Mouse (Mus musculus) megakaryocyte progenitor cell, adult 5-6 weeks (primary cell): ENCODE results near the gene Supt5. TPM values are rescaled to one million over a fixed set of nuclear protein-coding genes. Genes with fewer than 3 reads are reported as not detected.

Experiments used
- ATAC-seq: replicated peaks from 2 replicates; pipeline ENCODE4 v1.8.0; 2016; ENCODE audit warnings: mild to moderate bottlenecking, moderate TSS enrichment, inconsistent platforms; ENCODE audit not compliant: poor library complexity
- total RNA-seq, 2 experiments: library from RNA; stranded (forward) in 1 of 2; stranded (reverse) in 1 of 2; fragments of 157-497, 149-512 nt in 1 of 2; fragments of 200-1000 nt in 1 of 2; gene quantifications; 2 replicates each; pipeline versions ENCODE4 v1.2.3 to v1.2.4; 2015 to 2017

The Supt5 gene
- total RNA-seq, 2 experiments from 2014 or later = 44.5 to 64.6 TPM

GRCm38 (mm10) chr7:28375176-28375921 is 36.8 kb upstream of the Supt5 start:
- ATAC-seq = peak; percentile 47

DNA sequence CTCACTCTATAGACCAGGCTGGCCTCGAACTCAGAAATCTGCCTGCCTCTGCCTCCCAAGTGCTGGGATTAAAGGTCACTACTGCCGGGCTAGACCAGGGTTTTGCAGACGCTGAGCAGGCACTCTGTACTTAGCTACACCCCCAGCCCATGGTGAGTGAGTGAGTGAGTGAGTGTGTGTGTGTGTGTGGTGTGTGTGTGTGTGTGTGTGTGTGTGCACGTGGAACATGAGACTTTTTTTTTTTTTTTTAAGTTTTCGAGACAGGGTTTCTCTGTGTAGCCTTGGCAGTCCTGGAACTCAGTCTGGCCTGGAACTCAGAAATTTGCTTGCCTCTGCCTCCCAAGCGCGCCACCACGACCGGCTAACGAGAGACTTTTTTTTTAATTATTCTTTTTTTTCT is 36.1 kb upstream of the Supt5 start:
- ATAC-seq = no peak

DNA sequence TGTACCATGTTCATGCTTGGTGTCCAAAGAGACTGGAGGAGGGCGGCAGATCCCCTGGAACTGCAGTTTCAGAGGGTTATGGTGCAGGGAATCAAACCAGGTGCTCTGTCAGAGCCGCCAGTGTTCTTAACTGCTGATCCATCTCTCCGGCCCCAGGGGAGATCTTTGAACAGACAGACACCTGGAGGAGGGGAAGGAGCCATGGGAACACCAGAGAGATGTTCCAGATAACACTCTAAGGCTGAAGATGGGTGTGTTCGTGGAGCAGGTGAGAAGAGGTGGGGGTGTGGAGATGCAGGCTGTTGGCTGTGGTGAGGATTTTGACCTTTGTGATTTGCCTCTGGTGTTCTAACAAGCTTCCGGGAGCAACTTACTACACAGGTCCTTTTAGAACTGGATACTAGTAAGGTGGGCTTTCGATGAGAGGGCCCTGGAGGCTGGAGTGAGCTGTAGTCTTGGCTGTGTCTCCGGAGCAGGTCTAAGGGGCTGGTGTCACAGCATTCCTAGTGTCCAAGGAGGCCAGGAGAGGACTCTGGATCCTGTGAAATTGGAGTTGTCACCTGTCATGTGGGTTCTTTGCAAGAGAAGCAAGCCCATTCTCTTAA is 35.4 kb upstream of the Supt5 start:
- no peak for ATAC-seq

DNA sequence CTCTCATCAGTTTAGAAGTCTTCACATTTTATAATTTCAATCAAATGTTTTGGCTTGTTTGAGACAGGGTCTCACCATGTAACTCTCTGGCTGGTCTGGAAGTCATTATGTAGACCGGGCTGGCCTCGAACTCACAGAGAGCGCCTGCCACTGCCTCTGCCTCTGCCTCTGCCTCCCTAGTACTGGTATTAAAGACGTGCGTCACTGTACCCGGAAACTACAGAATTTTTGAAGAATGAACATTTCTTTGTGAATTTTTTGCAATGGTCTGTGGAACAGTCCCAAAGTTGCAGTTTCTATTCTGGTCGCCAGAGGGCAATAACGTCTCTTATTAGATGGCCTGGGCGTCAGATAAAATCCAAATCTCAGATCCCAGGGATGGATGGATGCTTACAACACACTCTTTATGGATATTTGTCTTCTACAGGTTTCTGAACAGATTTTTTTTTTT is 34.6 kb upstream of the Supt5 start:
- peak; percentile 21 for ATAC-seq

DNA sequence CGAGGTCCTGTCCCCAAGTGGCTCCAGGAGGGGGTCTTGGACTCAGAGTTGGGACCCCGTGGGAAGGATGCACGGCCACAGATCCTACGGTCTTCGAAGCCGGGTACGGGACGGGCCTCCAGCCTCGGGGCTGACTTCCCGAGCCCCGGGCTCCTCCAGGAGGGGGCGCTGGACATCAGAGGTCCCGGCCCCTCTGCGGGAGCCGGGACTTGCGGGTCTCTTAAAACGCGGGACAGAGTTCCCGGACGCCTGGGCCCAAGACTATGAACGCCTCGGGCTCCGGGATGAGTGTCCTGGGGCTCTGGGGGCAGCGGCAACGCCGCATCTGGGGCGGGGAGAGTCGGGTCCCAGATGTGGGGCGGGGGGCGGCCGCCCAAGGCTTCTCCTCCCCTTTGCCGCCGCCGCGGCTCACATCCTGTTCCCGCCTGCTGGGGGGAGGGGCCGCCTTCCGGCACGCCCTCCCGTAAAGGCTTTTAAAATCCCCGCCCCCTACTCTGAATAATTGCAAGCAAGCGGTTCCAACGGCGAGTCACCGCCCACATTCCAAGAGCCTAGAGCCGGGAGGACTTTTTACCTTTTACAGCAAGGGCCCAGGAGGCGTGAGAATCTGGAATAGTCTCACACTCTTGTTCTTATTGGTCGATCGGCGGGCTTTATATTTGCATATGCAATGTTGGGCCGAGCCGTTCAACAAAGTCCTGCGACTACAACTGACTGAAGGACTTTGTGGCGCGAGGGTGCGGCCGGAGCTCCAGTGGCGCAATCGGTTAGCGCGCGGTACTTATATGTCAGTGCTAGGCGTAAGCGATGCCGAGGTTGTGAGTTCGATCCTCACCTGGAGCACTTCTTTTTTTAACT is 33.9 kb upstream of the Supt5 start, which contains the start of gene Plekhg2:
Gene Plekhg2 (minus strand): TSS at position 349 of the 858 bp plus-strand sequence.
- peak; percentile 67 for ATAC-seq

- ATAC-seq = no peak
Observed at GRCm38 (mm10) chr7:28371514-28371989, 33.0 kb upstream of the Supt5 start.

- ATAC-seq = no peak
Observed at GRCm38 (mm10) chr7:28370977-28371513, 32.5 kb upstream of the Supt5 start.

DNA sequence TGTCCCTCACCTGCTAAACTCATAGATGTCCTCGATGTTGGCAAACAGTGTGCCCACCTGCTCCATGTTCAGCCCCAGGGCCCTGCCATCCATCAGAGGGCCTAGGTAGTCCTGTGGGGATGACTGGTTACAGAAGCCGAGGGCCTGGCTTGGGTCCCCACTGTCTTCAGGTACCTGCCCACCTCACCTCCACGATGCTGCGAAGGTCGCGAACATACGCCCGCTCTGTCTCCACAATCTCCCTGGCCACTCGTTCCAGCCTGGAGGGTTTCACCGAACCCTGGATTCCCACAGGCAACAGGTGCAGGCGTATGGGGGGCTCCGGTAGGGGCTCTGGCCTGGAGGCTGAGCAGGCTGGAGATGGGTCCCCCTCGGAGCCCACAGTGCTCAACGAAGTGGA is 31.5 kb upstream of the Supt5 start:
- ATAC-seq = no peak

DNA sequence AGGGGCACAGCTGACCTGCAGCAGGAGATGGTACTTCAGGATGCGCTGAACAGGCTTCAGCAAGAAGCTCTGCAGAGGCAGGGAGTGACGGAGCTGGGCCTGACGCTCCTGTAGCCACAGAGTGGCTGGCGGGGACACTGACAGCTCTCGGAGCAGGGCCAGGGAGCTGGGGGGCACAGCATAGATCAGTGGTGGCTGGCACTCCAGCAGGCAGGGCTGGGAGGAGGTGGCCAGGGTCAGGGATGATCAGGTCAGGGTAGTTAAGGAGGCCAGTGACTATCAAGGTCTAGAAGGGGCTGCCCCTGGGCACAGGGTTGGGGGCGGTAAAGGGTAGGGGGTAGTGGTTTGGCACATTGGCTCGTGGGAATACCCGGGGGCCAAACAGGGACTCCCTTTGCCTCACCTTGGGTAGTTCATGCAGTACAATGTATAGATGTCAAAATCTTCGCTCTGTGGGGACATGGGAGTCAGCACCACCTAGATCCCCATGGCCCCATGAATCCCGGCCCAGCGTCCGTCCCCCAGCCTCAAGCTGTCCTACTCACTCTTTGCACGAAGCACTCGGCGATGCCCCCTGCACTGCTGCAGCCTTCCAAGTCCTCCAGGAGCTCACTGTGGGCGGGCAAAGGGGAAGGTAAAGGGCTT is 29.9 kb upstream of the Supt5 start:
- ATAC-seq = no peak

- no peak for ATAC-seq
Observed at GRCm38 (mm10) chr7:28367663-28368275, 29.2 kb upstream of the Supt5 start.

- no peak for ATAC-seq
Observed at GRCm38 (mm10) chr7:28362441-28363060, 24.0 kb upstream of the Supt5 start.

DNA sequence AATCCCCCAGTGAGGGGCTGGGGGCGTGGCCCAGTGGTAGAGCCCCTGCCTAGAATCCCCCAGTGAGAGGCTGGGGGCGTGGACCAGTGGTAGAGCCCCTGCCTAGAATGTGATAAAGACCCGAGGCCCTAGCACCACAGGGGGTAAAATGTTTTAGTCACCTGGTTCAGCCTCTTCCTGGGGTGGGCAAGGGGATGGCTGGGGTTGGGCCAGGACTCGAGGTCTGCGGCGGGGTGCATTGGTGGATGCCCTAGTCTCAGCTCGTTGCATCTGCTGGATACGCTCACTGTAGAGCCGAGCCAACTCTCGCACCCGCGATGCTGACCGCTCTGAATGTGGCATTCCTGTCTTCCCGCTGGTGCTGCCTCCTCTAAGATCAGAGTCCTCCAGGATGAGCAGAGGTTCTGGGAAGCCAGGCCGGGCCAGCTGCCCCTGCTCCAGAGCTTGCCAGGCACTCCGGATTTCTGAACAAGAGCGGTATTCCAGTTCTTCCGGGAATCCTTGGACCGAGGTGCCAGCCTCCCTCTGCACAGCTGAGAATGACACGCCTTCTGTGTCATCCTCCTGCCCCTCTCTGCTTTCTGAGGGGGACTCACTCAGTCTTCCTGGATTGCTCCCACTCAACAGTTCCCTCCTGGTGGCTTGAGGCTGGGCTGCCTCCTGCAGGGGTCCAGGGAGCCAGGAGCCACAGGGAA is 23.2 kb upstream of the Supt5 start:
- ATAC-seq = no peak

DNA sequence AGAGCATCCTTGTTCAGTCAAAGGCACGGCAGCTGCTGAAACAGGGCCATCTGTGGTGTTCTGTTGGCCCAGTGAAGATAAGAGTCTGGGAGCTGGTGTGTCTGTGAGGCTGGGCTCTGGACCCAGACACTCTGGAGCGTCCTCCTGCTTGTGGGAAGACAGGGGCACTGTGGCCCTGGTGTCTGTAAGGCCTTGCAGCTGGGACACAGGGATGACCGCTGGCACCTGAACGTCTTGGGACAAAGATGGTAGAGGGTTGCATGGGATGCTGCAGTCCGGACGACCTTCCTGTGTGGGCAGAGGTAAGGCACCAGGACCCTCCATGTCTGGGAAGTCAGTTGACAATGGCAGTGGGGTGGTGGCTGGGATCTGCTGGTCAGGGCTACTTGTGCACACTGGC is 21.7 kb upstream of the Supt5 start:
- no peak for ATAC-seq

GRCm38 (mm10) chr7:28359854-28360253 is 21.3 kb upstream of the Supt5 start:
- no peak for ATAC-seq

GRCm38 (mm10) chr7:28358431-28358830 is 19.9 kb upstream of the Supt5 start:
- ATAC-seq = no peak

DNA sequence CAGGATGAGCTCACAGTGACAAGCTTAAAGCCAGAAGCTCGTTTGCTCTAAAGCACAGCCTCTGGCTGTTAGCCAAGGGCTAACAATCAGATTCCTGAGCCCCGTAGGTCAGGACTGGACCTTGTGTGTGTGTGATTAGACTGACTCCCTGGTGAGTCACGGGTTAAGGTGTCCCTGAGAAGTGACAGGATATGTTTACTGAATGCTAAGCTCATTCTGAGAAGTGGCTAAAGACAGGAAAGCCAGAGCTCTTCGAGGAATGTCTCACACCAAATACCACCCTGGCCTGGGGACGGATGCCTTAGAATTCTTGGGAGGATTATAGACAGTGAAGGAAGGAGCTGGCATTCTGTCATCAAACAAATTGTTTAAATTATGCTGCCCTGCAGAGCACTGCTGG is 19.4 kb upstream of the Supt5 start:
- ATAC-seq = no peak

DNA sequence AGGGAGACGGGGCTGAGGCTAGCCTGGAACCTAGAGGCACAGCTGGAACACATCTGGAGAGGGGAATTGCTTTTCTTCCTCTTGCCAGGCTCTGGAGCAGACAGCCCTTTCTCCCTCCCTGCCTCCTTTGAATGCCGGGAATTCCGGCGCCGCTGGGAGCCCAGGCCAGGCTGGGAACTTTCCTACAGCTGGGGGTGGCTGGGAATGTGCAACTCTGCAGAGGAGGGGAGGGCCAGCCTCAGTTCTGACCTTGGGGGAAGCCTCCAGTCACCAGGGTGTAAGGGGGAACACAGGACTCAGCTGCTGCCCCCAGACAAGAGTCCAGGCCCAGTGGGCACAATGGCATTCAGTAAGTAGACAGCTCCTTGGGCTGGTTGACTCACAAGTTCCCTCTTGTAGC is 18.4 kb upstream of the Supt5 start:
- no peak for ATAC-seq

- ATAC-seq = no peak
Observed at GRCm38 (mm10) chr7:28355221-28355620, 16.7 kb upstream of the Supt5 start.

DNA sequence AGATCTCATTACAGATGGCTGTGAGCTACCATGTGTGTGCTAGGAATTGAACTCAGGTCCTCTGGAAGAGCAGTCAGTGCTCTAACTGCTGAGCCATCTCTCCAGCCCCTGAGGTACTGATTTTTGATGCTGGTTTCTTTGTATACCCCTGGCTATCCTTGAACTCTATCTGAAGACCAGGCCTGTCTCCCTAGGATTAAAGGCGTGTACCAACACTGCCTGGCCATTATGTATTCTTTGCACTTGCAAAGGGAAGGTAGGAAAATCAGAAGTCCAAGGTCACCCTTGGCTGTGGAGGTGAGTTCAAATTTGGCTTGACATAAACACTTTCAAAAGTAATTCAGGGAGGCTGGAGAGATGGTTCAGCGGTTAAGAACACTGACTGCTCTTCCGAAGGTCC is 16.1 kb upstream of the Supt5 start:
- ATAC-seq = no peak
